Mouse (Mus musculus) retina, postnatal 1 day (tissue): ENCODE results near the gene Zcchc7.
A peak's percentile ranks its signal among the peaks of the same experiment; 100 is the strongest.
"Not testable (repeated sequence)": the region's sequence is repeated elsewhere in the genome, so short reads cannot be mapped to it uniquely, and the experiment has no call there.

Experiments
- DNase-seq: peaks from one replicate; pipeline ENCODE4 v3.0.0-alpha.2; 2012

Zcchc7 gene

DNA sequence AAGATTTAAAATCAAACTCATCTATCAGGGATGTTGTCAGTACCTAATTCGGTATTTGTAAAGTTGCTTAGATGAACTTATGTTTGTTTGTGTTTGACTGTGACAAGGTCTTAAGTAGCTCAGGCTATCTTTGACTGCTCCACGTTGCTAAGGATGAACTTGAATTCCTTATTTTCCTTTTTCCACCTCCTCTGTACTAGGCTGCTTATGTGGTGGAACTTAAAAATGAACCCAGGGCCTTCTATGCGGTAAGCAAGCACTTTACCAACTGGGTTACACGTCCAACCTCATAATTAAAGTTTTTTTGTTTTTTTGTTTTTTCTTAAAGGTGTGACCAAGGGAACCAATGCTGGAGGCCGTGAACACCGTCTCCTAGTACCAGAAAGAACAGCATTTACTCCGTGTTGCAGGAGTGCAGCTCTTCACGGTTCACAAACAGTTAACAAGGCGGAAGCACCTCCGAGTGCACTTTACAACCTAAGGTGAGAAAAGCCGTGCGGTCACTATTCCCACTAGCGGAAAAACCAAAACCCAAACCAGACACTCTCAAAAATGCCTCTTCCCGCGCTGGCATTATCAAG, at the start of gene Zcchc7:
Zcchc7 (plus strand) TSS at position 325 of the 581 bp plus-strand sequence.
- DNase-seq: no peak

- DNase-seq: no peak
Observed at GRCm38 (mm10) chr4:44705967-44706366, 49.7 kb upstream of the Zcchc7 start.

DNA sequence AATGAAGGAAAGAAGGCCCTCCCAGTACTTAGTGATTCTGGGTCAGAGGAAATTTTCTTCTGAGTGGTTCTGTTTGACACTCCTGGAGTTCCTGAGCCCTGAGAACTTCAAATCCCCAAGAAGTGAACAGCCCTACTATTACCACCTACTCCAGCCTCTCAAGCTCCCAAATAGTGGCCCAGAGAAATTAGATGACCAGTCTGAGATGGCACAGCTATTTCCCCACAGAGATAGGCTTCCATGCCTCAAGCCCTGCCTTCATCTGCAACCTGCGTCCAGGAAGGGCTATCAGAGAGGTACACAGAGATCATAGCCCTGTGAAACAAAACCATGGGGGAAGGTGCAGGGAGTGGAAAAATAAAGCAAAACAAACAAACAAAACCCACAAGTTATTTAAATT, 48.8 kb upstream of the Zcchc7 start:
- no peak for DNase-seq

DNA sequence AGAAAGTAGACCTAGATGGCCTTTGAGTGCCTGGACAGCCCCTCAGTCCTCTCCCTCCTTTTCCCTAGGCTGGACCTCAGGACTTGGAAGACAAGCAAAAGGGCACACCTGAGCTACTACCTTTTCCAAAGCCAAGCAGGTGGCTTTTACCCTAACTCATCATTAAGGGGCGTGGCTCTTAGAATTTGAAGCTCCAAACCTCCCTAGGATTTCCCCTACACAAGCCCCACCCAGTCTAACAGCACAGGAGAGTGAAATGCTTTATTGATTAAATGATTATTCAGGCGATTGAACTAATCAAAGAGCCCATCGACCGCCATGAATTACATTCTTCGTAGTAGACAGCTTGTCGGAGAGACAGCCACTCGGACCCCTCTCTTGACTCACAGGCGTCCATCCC, 47.4 kb upstream of the Zcchc7 start:
- no peak for DNase-seq

DNA sequence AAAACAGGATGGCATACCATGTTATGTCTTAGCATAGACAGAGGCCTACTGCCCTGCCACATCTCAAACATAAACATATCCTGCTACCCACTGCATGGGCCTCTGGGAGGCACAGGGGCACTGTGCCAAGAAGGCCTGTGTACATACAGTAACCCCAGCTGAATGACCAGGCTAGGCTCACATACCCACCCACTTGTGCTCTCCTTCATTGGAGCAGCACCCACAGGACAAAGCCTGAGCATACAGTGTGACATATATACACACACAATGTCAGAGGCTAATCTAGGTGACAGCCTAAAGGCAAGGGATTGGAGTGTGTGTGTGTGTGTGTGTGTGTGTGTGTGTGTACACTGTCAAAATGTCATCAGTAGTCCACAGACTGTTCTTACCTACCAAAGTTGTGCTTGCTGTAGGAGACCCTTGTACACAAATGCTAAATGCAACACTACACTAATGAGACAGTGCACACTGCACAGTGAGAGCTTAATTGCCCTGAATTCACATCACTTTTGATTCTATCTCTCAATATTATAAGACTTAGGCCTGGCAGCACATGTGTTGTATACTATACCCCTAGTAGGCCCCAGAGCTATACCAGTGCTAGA, 46.5 kb upstream of the Zcchc7 start:
- DNase-seq: no peak

DNA sequence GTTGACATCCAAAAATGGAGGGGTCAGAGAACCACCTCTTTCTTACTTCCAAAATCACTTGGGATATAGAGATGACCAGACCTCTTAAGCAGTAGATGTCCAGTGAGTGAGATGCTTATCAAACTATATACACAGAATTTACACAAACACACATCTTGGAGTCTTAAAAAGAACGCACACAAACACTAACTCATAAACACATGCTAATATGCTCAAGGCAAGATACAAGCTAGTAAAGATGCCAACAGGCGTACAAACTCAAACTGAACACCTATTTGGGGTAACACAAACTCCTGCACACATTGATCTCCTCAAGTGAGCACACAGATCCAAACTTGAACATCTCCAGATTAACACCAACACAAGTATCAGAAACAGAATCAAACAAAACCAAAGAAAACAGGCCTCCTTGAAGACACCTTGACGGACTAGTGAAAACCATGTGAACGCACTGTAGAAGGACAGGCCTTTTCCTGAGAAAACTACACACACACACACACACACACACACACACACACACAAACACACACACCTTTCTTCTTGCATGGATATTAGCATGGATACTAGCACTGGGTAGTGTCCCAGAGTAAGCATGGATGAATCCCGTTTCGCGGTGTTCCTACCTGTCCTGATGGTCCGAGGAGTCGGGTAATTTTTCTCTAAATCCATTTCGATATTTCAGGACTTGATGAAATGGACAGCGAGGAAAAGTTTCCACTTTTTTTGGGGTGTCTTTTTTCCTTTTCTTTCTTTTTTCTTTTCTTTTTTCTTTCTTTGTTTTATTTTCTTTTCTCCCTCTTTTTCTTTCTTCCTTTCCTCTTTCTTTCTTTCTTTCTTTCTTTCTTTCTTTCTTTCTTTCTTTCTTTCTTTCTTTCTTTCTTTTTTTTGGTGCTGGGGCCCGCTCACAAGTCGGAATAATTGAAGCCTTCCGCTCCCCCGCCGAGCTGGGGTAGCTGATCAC, 45.7 kb upstream of the Zcchc7 start, which contains the start of gene Pax5:
Pax5 (minus strand) TSS at position 748 of the 961 bp plus-strand sequence.
- DNase-seq: no peak

DNA sequence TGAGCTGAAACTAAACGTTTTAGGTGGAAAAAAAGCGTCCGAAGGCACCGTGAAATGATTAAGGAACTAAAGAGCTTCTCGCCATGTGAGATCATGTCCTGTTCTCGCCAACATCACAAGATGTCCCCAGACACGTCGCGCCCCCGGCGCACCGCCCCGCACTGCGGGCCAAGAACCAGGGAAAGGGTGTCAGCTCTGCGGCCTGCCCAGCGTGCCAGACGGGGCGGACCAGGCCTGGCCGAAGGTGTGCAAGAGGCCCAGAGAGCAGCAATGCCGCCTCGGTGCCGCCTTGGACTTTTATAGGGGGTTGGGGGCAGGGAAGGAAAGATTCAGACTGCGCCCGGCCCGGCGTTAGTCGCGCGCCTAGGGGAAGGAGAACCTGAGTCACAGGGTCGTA, 45.0 kb upstream of the Zcchc7 start:
- no peak for DNase-seq

DNA sequence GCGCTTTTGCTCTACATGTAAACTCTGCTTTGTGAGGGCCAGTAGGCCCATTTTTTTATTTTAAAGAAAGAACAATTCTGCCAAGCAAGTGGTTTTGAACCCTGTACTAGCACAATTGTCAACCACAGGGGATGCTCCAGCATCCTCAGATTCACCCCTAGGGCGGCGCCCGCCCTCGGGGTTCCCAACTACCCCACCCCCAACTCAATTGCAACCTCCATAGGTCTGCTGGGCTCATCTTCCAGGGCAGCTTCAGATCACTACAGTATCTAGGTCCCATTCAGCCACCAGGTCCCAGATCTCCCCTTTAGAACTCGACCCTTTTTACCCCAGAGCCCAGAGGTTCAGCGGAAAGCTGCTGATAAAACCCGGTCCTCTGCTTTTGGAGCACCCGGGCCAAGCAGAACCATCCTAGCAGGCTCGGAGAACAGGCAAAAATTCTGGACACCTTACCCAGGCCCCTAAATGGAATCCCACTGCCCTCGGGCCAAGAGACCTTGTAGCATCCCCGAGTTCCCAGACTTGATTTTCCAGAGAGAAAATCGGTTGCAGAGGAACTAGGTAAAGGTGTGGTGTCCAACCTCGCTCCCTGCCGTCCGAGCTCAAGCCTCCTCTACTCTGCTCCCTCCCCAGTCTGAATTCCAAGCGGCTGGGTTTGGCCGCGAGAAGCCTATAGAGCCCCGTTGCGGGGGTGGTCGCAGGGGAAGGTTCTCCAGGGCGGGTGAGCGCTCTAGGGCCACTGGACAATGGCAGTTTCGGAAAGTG, 44.4 kb upstream of the Zcchc7 start:
- no peak for DNase-seq

- DNase-seq: peak; percentile 55
Observed at GRCm38 (mm10) chr4:44712051-44712700, 43.5 kb upstream of the Zcchc7 start.

DNA sequence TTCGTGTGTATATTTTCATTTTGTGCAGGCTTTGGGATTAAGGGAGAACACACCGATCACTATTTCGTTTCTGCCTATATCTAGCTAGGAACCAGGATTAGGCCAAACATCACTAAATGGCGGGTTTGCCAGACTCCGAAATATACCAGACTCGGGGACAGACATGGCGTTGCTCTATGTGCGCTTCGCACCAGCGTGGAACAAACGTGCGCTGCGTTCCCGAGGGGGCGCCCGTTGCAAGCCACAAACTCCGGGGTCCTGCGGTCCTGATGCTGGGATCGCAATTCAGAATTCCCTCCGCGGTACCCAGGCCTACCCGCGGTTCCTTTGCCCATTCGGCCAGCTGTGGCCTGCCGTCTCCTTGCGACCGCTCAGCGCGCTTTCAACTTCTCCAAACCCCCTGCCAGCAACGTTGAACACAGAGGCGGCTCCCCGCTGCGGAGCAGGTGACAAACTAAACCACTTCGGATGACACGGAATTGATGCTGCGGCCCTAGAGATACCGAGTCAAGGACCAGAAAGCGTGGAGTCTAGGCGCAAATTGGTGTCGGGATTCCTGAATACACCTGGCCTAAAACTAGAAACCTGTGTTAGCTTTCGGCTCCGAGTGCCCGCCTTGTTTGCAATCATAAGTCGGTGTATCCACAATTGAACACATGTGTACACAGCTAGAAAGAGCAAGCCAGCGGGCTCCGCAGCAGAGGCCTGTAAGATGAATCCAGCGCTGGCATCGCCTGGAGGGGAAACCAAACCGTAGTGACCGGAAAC, 42.7 kb upstream of the Zcchc7 start:
- peak; percentile 53 for DNase-seq

DNA sequence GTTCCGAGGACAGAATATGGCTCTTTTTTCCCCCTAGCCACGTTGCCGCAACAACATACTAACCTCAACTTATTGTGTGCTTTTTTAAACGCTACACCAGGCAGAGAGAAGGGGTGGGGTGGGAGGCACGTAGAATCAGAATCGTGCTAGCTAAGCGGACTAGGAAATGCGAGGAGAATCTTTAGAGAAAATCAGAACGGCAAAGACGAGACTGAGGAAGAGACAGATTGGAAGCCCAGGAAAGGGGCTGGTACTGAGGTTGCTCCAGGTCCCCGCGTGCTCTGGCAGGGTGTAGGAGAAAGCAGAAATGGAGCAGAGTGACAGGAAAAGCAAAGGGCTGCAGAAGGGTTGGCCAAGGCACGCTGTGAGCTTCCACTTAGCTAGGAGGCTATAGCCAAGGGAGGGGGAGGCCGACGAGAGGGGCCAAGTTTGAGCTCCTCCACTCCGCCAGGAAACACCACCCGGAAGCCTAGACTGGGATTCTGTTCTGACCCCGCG, 42.1 kb upstream of the Zcchc7 start:
- no peak for DNase-seq

- peak; percentile 38 for DNase-seq
Observed at GRCm38 (mm10) chr4:44714111-44714621, 41.5 kb upstream of the Zcchc7 start.

GRCm38 (mm10) chr4:44715621-44716160, 40.0 kb upstream of the Zcchc7 start:
- no peak for DNase-seq

GRCm38 (mm10) chr4:44716391-44716790, 39.3 kb upstream of the Zcchc7 start:
- no peak for DNase-seq

- no peak for DNase-seq
Observed at GRCm38 (mm10) chr4:44717676-44718075, 38.0 kb upstream of the Zcchc7 start.

GRCm38 (mm10) chr4:44720046-44720445, 35.6 kb upstream of the Zcchc7 start:
- no peak for DNase-seq

- no peak for DNase-seq
Observed at GRCm38 (mm10) chr4:44721237-44721636, 34.4 kb upstream of the Zcchc7 start.

- no peak for DNase-seq
Observed at GRCm38 (mm10) chr4:44740471-44740870, 15.2 kb upstream of the Zcchc7 start.

- DNase-seq: peak; percentile 98
Observed at GRCm38 (mm10) chr4:44756134-44756951, 666 bp downstream of the Zcchc7 start.

DNA sequence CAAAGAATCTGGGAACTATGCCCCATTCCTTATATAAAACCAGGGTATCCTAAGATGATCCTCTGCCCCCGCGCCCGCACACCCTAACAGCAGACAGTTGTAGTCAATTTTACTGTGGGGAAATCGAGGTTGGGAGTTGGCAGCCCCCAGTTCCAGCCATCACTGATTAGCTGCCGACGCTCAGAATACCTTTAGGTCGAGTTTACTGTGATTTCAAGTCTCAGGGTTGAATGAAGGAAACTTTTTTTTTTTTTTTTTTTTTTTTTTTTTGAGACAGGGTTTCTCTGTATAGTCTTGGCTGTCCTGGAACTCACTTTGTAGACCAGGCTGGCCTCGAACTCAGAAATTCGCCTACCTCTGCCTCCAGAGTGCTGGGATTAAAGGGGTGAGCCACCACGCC, 1.5 kb downstream of the Zcchc7 start:
- DNase-seq: not testable (repeated sequence)
